11 mouse cellular contexts compared by ENCODE assay signal in the genomic region with DNA sequence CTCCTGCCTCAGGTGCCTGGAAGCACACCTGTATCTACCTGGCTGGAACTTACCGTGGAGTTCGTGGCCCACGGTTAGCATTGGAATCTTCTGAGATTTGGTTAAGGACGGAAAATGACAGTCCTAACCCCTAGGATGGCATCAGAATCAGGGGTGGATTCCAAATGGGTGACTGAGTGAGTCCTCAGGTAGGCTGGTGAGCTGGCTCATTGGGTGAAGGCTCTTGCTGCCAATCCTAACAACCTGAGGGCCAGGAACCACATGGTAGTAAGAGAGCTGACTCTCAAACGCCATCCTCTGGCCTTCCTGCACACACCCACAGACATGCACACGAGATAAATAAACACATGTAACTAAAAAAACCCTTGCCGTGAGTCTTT. TPM values are rescaled to one million over a fixed set of nuclear protein-coding genes. Genes with fewer than 3 reads are reported as not detected.
DNase-seq lines count a peak whose midpoint lies in the region; ATAC-seq and TF ChIP-seq lines count a peak whose summit lies in the region.
"Had no signal": no experiment of that assay in that cellular context is flagged by ENCODE, and none has a peak within 500 bp of the region (broad histone marks: within the 10 kb centered on the region; RNA-seq: fewer than 3 reads in every experiment).

No protein-coding gene starts in this region.

- H3K79me2 ChIP-seq in heart, adult 2 months (replicated peaks; ENCODE audit: control insufficient read depth, insufficient read depth, low read length), result no peaks in the 10 kb centered on the region

- in situ Hi-C loops in ES-E14 (cut with MboI; ENCODE audit: low sequenced_read_pairs in 2 of 2, unreplicated experiment in 2 of 2), result no loop called here

- no peaks in the 10 kb centered on the region for H3K27me3 ChIP-seq in heart, embryonic 14.5 days (ENCODE audit: control insufficient read depth, insufficient read depth, low read length)
- no peaks in the 10 kb centered on the region for H3K27me3 ChIP-seq in heart, adult 2 months (ENCODE audit: control insufficient read depth, insufficient read depth, low read length)
- H3K27me3 ChIP-seq in lung, embryonic 14.5 days (ENCODE audit: insufficient read depth, low read length), result no peaks in the 10 kb centered on the region
- no peaks in the 10 kb centered on the region for H3K27me3 ChIP-seq in limb, embryonic 12.5 days
- H3K27me3 ChIP-seq: embryonic facial prominence, embryonic 15.5 days; Patski had no signal

- TF ChIP-seq POLR2A in heart, adult 2 months (IDR thresholded peaks at IDR 0.05; ENCODE audit: insufficient read depth, low read depth, low read length), result no peak

- no peak overlapping the region for H3K9ac ChIP-seq in heart, embryonic 14.5 days (ENCODE audit: low read length)
- H3K9ac ChIP-seq in heart, adult 2 months (ENCODE audit: low read depth, low read length), result no peak overlapping the region
- H3K9ac ChIP-seq in lung, embryonic 14.5 days, result no peak overlapping the region
- H3K9ac ChIP-seq in ES-E14 (ENCODE audit: insufficient read depth, low read depth, low read length, poor library complexity, severe bottlenecking), result no peak overlapping the region
- no peak overlapping the region for H3K9ac ChIP-seq in limb, embryonic 12.5 days (replicated peaks)
- H3K9ac ChIP-seq: embryonic facial prominence, embryonic 15.5 days had no signal

- 80% methylated on average over 7 of the region's 7 CpGs for WGBS in heart, embryonic 14.5 days
- WGBS in heart, adult 2 months, result 70% methylated on average over 7 of the region's 7 CpGs
- WGBS in lung, embryonic 14.5 days, result 78% methylated on average over 7 of the region's 7 CpGs
- 86% methylated on average over 7 of the region's 7 CpGs for WGBS in limb, embryonic 12.5 days

- no peak for ATAC-seq in heart, embryonic 14.5 days (ENCODE audit: insufficient number of reproducible peaks, insufficient read depth, low FRiP score, low read depth)
- no peak for ATAC-seq in lung, embryonic 14.5 days (ENCODE audit: insufficient read depth)
- ATAC-seq in limb, embryonic 12.5 days (ENCODE audit: insufficient number of reproducible peaks, insufficient read depth, low FRiP score, low TSS enrichment, low read depth), result no peak
- no peak for ATAC-seq in CD4-positive, CD25-positive, alpha-beta regulatory T cell, adult 4 months

- TF ChIP-seq CTCF in heart, adult 2 months (IDR thresholded peaks at IDR 0.05), result no peak
- TF ChIP-seq CTCF in lung, embryonic 14.5 days (IDR thresholded peaks at IDR 0.05; ENCODE audit: low read depth), result no peak

- H3K4me3 ChIP-seq in heart, embryonic 14.5 days (ENCODE audit: control insufficient read depth in 1 of 2, insufficient read depth in 1 of 2, low read depth in 1 of 2, low read length in 2 of 2), result no peak overlapping the region
- H3K4me3 ChIP-seq in heart, adult 2 months, result no peak overlapping the region
- no peak overlapping the region for H3K4me3 ChIP-seq in lung, embryonic 14.5 days (ENCODE audit: low read depth, low read length)
- H3K4me3 ChIP-seq in ES-E14 (ENCODE audit: insufficient read depth in 1 of 2, low read depth in 1 of 2, low read length in 2 of 2, poor library complexity in 1 of 2, severe bottlenecking in 1 of 2), result no peak overlapping the region
- H3K4me3 ChIP-seq in limb, embryonic 12.5 days (replicated peaks), result no peak overlapping the region
- H3K4me3 ChIP-seq: embryonic facial prominence, embryonic 15.5 days; left cerebral cortex, adult 2 months had no signal

- H3K36me3 ChIP-seq in heart, embryonic 14.5 days (ENCODE audit: control insufficient read depth, insufficient read depth, low read length), result no peaks in the 10 kb centered on the region
- no peaks in the 10 kb centered on the region for H3K36me3 ChIP-seq in heart, adult 2 months (ENCODE audit: control insufficient read depth, insufficient read depth, low read length)
- H3K36me3 ChIP-seq in lung, embryonic 14.5 days (ENCODE audit: insufficient read depth), result no peaks in the 10 kb centered on the region
- no peaks in the 10 kb centered on the region for H3K36me3 ChIP-seq in ES-E14 (ENCODE audit: control insufficient read depth, insufficient read depth, low read length, poor library complexity, severe bottlenecking)
- H3K36me3 ChIP-seq in limb, embryonic 12.5 days, result no peaks in the 10 kb centered on the region
- H3K36me3 ChIP-seq: embryonic facial prominence, embryonic 15.5 days had no signal

- no peak for DNase-seq in heart, adult 2 months
- no peak for DNase-seq in lung, embryonic 14.5 days
- DNase-seq in lung, postnatal 4 days, result no peak
- DNase-seq in ES-E14 (ENCODE audit: low read depth, low spot score), result no peak
- no peak for DNase-seq in layer of hippocampus, adult 9-10 months (ENCODE audit: low spot score)

- peaks cover 11 to 18% of the 10 kb centered on the region in 2 experiments for H3K4me1 ChIP-seq in heart, embryonic 14.5 days (ENCODE audit: control insufficient read depth in 2 of 2, insufficient read depth in 2 of 2, low read length in 2 of 2)
- H3K4me1 ChIP-seq in heart, adult 2 months (ENCODE audit: control insufficient read depth, insufficient read depth, low read length), result peaks cover 6% of the 10 kb centered on the region
- peaks cover 15% of the 10 kb centered on the region for H3K4me1 ChIP-seq in lung, embryonic 14.5 days (ENCODE audit: insufficient read depth)
- peaks cover 4 to 11% of the 10 kb centered on the region in 2 experiments; a peak in 3 of 4 replicates for H3K4me1 ChIP-seq in ES-E14 (ENCODE audit: control insufficient read depth in 2 of 2, insufficient read depth in 2 of 2, low read length in 2 of 2, poor library complexity in 1 of 2)
- peaks cover 19% of the 10 kb centered on the region for H3K4me1 ChIP-seq in limb, embryonic 12.5 days (replicated peaks)

- no peaks in the 10 kb centered on the region for H3K9me3 ChIP-seq in heart, embryonic 14.5 days (ENCODE audit: control insufficient read depth, low read length)
- no peaks in the 10 kb centered on the region for H3K9me3 ChIP-seq in lung, embryonic 14.5 days (ENCODE audit: low read depth, low read length)
- H3K9me3 ChIP-seq in ES-E14 (ENCODE audit: control insufficient read depth, insufficient read depth, low read depth, low read length), result no peaks in the 10 kb centered on the region
- H3K9me3 ChIP-seq in limb, embryonic 12.5 days, result no peaks in the 10 kb centered on the region
- H3K9me3 ChIP-seq: embryonic facial prominence, embryonic 15.5 days had no signal

- no peak overlapping the region for H3K4me2 ChIP-seq in heart, embryonic 14.5 days (ENCODE audit: low read length)
- no peak overlapping the region for H3K4me2 ChIP-seq in lung, embryonic 14.5 days
- H3K4me2 ChIP-seq in limb, embryonic 12.5 days, result no peak overlapping the region
- H3K4me2 ChIP-seq: embryonic facial prominence, embryonic 15.5 days had no signal

- H3K27ac ChIP-seq in heart, embryonic 14.5 days (replicated peaks in 1 of 2; ENCODE audit: control insufficient read depth in 1 of 2, insufficient read depth in 1 of 2, low read depth in 2 of 2, low read length in 2 of 2), result peak overlapping the region; percentile 8 to 57; a peak in 2 of 4 replicates
- H3K27ac ChIP-seq in heart, adult 2 months, result no peak overlapping the region; the same call in 1 of the 2 replicates
- peak overlapping the region; percentile 74 for H3K27ac ChIP-seq in lung, embryonic 14.5 days (ENCODE audit: low read depth)
- peak overlapping the region; percentile 35; the same call in 1 of the 2 replicates for H3K27ac ChIP-seq in ES-E14 (ENCODE audit: insufficient read depth, low read depth, low read length, poor library complexity, severe bottlenecking)
- peak overlapping the region; percentile 0; the same call in 1 of the 2 replicates for H3K27ac ChIP-seq in limb, embryonic 12.5 days
- H3K27ac ChIP-seq: embryonic facial prominence, embryonic 15.5 days; left cerebral cortex, adult 2 months had no signal

- intact Hi-C loops in heart, adult 2 months (cut with DNase I), result no loop called here

- TF ChIP-seq EP300 in heart, adult 2 months (IDR thresholded peaks at IDR 0.05; ENCODE audit: insufficient read depth, low read depth, low read length), result no peak

RNA-seq across cellular contexts. Expression of a gene that starts 8.8 kb away (rescaled TPM):
- polyA plus RNA-seq in heart, embryonic 14.5 days (2014; fragmentation: Nextera tagmentation; extraction: Ambion mirVana), result 53.6 and 57.8 TPM in 2 replicates
- total RNA-seq in heart, adult 2 months (2021), result 10 to 100 TPM; 74.6 to 80.6 TPM
- 40.4 and 75.4 TPM in 2 replicates for polyA plus RNA-seq in heart, adult 2 months (2012; rRNA removed)
- polyA plus RNA-seq in lung, embryonic 14.5 days (2014; fragmentation: Nextera tagmentation; extraction: Ambion mirVana), result 72.4 and 81.1 TPM in 2 replicates
- 191 and 272 TPM in 2 replicates for total RNA-seq in ES-E14 (2012; rRNA removed)
- 76.6 and 89.6 TPM in 2 replicates for polyA plus RNA-seq in limb, embryonic 12.5 days (2016; fragmentation: Nextera tagmentation; extraction: Ambion mirVana)
- polyA plus RNA-seq in CD4-positive, CD25-positive, alpha-beta regulatory T cell, adult 4 months (2017; shearing (Covaris generic)), result 10 to 100 TPM; 28.9 to 37.0 TPM

RNA-seq across cellular contexts. Expression of a gene that starts 27.4 kb away (rescaled TPM):
- polyA plus RNA-seq in heart, embryonic 14.5 days (2014; fragmentation: Nextera tagmentation; extraction: Ambion mirVana), result 0.77 and 0.98 TPM in 2 replicates
- total RNA-seq in heart, adult 2 months (2021), result 1 to 10 TPM; 2.3 to 3.9 TPM
- 6.0 and 13.2 TPM in 2 replicates for polyA plus RNA-seq in heart, adult 2 months (2012; rRNA removed)
- polyA plus RNA-seq in lung, embryonic 14.5 days (2014; fragmentation: Nextera tagmentation; extraction: Ambion mirVana), result 2.4 and 2.6 TPM in 2 replicates
- 14.9 and 25.2 TPM in 2 replicates for total RNA-seq in ES-E14 (2012; rRNA removed)
- polyA plus RNA-seq in limb, embryonic 12.5 days (2016; fragmentation: Nextera tagmentation; extraction: Ambion mirVana), result 1.1 and 1.3 TPM in 2 replicates
- polyA plus RNA-seq in CD4-positive, CD25-positive, alpha-beta regulatory T cell, adult 4 months (2017; shearing (Covaris generic)), result not detected

RNA-seq across cellular contexts. Expression of a gene that starts 32.0 kb away (rescaled TPM):
- polyA plus RNA-seq in heart, embryonic 14.5 days (2014; fragmentation: Nextera tagmentation; extraction: Ambion mirVana), result 17.5 and 20.5 TPM in 2 replicates
- 10 to 100 TPM; 15.8 to 22.0 TPM for total RNA-seq in heart, adult 2 months (2021)
- polyA plus RNA-seq in heart, adult 2 months (2012; rRNA removed), result 18.4 and 27.8 TPM in 2 replicates
- polyA plus RNA-seq in lung, embryonic 14.5 days (2014; fragmentation: Nextera tagmentation; extraction: Ambion mirVana), result 41.9 and 45.4 TPM in 2 replicates
- total RNA-seq in ES-E14 (2012; rRNA removed), result 27.1 and 27.5 TPM in 2 replicates
- polyA plus RNA-seq in limb, embryonic 12.5 days (2016; fragmentation: Nextera tagmentation; extraction: Ambion mirVana), result 61.7 and 62.6 TPM in 2 replicates
- polyA plus RNA-seq in CD4-positive, CD25-positive, alpha-beta regulatory T cell, adult 4 months (2017; shearing (Covaris generic)), result 10 to 100 TPM; 16.1 to 16.4 TPM

RNA-seq across cellular contexts. Expression of a gene that starts 47.7 kb away (rescaled TPM):
- 58.9 and 89.5 TPM in 2 replicates for polyA plus RNA-seq in heart, embryonic 14.5 days (2014; fragmentation: Nextera tagmentation; extraction: Ambion mirVana)
- 100 to 1,000 TPM; 199 to 228 TPM for total RNA-seq in heart, adult 2 months (2021)
- polyA plus RNA-seq in heart, adult 2 months (2012; rRNA removed), result 256 and 333 TPM in 2 replicates
- polyA plus RNA-seq in lung, embryonic 14.5 days (2014; fragmentation: Nextera tagmentation; extraction: Ambion mirVana), result 43.8 and 46.9 TPM in 2 replicates
- total RNA-seq in ES-E14 (2012; rRNA removed), result 41.1 and 43.6 TPM in 2 replicates
- 65.2 and 69.5 TPM in 2 replicates for polyA plus RNA-seq in limb, embryonic 12.5 days (2016; fragmentation: Nextera tagmentation; extraction: Ambion mirVana)
- 10 to 100 TPM; 10.6 to 28.4 TPM for polyA plus RNA-seq in CD4-positive, CD25-positive, alpha-beta regulatory T cell, adult 4 months (2017; shearing (Covaris generic))
